Mouse (Mus musculus): ENCODE data around the gene D11Wsu47e.

DNA sequence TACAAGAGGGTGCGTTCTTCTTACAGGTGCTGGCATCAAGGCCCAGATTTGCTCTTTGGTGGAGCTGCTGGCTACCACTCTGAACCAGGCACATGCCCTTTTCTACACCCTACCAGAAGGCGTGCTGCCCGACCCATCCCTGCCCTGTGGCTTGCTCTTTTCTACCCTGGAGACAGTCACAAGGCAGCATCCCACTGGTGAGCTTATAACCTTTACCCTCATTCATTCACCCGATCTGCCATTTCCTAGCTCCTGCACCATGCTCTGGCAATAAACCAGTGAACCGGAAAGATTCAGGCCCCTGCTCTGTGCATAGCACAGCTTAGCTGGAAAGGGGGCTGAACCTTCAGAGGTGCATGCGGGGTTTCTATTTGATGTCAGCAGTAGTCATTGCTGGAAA lies 31.7 kb upstream of the D11Wsu47e start:
- no peak for TF ChIP-seq POLR2A (IDR thresholded peaks at IDR 0.05; ENCODE audit: control insufficient read depth, extremely low read depth, insufficient read depth, low read length, poor library complexity)
- TF ChIP-seq CTCF (IDR thresholded peaks at IDR 0.05; ENCODE audit: borderline replicate concordance, control insufficient read depth, extremely low read depth, insufficient read depth, low read length, poor library complexity): no peak

Data from thymus, adult 2 months (tissue).